Mouse (Mus musculus): ENCODE data around the gene Cpe.

Cpe gene

DNA sequence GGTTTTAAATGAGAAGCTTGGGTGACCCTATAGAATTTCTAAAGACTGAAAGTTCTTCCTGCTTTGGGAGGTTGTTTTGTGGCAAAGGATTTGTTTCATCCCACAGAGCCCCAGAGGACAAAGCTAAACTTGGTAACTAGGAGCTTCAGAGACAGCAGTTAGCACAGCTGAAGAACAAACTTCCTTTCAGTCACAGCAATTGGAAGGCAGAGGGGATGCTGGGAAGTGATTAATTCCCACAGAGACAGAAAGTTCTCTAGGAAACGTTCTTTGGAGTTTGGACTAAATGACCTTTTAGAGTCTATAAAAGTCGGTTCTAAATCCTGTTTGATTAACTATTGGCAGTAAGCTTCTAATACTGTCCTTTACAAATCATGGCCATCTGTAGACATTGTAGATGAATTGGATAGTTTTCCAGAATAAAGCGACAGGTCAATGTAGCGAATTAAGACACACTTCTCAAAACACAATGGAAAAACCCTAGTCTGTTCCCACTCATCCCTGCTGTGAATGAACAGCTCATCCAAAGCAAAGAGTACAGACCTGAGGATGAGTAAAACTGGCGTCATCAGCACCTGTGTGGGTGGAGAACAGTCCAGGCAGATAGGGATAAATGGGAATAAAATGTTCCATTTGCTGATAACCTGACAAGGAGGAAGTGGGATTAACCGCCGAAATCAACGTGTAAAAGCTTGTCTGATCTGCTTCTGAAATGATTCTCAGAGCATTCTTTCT lies 58.6 kb downstream of the Cpe start:
- DNase-seq (ENCODE audit: low read depth, low spot score), result peak; percentile 45

DNA sequence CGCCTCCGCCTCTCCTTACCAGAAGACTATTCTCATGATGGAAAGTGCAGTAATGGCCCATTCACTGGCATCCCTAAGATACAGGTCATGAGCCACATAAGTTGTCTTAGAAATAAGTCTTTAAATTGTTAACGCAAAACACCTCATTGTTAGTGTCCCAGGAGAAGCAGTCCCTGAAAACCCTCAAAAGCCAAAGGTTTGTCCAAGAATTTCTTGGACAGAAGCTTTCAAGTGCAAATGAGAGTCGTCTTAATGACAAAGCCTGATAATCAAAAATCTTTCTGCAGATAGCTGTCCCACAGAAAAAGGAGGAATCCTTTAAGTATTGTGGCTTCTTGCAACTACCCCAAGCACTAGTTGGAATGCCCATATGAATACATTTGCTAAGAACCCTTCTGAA lies 60.7 kb downstream of the Cpe start:
- peak; percentile 67 for DNase-seq (ENCODE audit: low read depth, low spot score)

DNA sequence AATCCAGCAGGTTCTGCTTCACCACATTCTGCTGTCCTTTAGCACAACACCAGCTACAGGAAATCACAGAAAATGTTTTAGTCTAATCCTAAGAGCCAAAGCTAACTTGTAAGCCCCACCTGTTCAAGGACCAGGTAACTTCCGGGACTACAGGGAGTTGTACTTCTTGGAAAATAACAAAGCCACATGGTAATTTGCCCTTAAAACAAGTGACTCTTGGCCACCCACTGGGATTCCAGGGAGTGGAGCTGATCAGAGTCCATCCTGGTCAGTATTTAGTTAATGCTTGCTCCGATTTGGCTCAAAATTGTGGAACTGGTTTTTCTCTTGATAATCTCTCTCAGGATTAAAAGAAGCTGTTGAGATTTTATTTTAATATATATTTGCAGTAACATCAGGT lies 61.1 kb downstream of the Cpe start:
- peak; percentile 84 for DNase-seq (ENCODE audit: low read depth, low spot score)

DNA sequence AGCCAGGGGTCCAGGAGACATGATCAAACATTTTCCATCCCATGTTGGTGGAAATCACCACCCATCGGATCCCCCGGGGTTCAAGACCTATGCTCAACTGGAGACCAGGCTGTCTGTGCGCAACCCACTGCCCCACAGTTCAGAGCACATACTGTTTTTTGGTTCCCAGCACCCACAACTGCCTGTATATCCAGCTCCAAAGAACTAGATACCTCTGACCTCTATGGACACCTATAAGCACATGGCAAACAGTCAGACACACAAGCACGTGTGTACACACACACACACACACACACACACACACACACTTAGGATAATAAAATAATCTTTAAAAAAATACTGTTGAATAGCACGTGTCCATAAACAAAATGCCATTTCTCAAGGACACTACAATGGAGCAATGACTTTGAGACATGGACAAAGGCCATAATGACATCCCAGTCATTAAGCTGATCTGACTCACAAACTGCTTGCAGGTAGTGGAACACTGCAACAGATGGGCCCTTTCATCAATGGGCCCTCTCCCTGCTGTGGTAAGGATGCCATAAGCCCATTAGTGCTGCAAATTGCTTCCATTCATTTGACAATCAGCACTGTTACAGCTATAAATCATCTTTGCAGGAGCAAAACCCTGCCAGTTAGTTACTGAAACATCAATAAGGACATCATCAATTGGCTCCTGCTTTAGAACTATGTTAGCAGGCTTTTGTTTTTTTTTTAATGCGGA lies 63.7 kb downstream of the Cpe start:
- no peak for DNase-seq (ENCODE audit: low read depth, low spot score)

DNA sequence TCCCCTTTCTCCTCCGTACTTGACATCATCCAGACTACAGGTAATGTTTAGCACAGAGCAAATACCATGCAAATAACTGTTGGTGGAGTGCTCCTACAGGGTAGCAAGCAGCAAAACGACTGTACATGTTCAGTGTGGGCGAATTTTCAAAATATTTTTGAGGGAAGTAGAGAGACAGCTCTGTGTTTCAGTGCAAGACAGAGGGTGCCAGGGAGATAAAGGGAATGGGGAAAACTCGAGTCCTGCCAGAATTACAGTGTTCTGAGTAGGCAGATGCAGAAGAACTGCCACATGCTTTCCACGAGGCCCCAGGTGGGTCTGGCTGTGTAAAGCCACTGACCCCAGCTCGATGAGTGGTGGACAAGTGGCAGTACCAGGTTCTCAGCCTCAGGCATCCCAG lies 64.8 kb downstream of the Cpe start:
- no peak for DNase-seq (ENCODE audit: low read depth, low spot score)

DNA sequence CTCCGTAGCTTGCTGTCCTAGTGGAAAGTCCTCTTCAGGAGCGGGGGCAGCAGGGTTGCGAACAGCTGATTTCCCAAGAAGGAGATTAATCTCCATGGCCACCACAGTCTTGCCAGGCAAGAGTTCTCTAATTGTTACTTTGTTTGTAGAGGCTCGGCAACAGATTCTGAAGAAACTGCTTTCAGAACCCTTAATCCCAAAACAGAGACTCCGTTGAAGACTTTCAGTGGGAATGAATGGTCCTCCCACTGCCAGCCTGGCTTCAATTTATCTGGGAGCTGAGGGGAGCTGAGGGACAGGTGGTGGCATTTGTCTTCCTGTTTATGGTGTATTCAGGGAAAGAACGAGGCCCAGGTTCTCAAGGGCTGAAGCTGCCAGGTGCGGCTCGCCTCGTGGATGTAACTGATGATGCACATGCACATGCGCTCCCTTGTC lies 68.2 kb downstream of the Cpe start:
- no peak for DNase-seq (ENCODE audit: low read depth, low spot score)

DNA sequence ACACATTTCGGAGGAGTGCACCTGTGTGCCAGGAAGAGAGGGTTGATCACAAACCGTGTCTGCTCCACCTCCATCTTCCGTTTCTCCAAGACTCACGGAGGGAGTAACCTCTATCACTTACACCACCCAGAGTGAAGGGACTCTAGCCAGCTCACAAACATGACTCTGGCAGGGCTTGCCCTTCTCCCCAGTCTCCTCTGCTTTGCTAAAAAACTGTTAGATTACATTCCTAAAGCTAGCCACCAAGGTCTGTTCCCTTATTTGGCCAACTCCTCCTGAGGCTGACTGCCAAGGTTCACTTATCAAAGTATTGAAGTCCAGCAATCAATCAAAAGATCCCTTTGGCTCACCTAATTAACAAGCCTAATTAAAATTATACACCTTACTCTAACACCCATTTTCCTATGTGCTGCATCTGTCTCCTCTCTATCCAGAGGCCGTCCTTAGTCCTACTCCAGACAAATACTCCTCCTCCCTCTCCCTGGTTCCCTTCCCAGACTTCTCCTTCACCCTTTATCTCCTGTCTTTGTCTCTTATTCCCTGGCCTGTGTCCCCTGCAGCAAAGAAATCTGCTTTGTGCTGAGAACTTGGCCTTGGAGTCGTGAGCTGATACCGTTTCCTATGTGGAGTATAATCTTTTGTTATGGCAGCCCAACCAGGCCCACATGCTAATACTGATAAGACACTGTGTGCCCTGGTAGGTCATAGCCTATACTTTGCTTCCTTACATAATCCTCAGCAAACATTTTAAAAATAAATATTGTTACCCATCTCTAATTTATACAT lies 72.3 kb downstream of the Cpe start:
- DNase-seq (ENCODE audit: low read depth, low spot score), result no peak

DNA sequence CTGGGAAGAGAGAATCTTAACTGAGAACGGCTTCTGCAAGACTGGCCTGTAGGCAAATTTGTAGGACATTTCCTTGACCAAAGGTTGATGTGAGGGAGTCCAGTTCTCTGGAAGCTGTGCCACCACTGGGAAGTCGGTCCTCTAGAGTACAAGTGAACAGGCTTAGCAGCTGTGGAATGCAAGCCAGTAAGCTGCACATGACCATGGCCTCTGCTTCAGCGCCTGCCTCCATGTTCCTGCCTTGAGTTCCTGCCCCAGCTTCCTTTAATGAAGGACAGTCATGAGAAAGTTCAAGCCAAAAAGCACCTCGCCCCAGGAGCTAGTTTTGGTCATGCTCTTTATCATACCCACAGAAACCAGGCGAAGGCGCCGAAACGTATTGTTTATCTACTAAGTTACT lies 73.2 kb downstream of the Cpe start:
- no peak for DNase-seq (ENCODE audit: low read depth, low spot score)

DNA sequence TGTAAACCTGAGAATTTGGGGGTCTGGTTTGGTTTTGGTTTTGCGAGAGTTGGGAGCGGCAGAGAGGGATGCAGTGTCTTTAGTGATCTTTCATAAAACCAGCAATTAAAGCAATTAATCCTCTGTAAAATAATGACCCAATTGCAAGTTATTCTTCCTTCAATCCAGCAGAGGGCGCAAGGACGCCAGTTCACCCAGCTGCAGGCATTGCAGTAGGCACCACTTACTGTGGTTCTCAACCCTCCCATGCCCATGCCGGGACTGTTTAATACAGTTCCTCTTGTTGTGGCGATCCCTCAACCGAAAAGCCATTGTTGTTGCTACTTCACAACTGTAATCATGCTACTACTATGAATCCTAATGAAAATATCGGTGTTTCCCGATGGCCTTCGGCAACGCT lies 74.2 kb downstream of the Cpe start:
- peak; percentile 77 for DNase-seq (ENCODE audit: low read depth, low spot score)

DNA sequence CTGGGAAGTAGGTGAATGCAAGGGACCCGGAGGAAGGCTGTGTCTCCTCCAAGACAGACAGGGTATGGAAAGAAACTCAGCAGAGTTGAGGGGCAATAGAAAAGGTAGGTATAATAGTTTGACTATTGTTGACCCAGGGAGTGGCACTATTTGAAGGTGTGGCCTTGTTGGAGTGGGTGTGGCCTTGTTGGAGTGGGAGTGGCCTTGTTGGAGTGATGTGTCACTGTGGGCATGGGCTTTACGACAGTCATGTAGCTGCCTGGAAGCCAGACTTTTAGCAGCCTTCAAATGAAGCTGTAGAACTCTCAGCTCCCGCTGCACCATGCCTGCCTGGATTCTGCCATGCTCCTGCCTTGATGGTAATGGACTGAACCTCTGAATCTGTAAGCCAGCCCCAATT lies 76.3 kb downstream of the Cpe start:
- peak; percentile 71 for DNase-seq (ENCODE audit: low read depth, low spot score)

DNA sequence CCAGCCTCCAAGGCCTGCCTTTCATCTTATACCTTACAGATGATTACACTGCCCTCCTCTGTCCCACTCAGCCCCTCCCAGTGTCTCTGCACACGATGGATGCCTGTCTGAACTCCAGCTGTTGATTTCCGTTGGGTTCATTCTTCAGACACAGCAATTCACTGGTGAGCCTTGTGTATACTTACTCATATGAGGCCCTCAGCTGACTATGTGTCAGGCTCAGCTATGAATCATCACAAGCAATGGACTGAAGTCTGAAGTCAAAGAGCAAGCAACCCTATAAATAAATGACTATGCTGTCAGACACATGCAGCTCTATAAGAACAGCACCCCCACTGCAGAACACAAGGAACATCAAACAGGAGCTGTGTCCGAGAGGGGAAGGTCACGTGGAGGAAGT lies 77.4 kb downstream of the Cpe start:
- no peak for DNase-seq (ENCODE audit: low read depth, low spot score)

DNA sequence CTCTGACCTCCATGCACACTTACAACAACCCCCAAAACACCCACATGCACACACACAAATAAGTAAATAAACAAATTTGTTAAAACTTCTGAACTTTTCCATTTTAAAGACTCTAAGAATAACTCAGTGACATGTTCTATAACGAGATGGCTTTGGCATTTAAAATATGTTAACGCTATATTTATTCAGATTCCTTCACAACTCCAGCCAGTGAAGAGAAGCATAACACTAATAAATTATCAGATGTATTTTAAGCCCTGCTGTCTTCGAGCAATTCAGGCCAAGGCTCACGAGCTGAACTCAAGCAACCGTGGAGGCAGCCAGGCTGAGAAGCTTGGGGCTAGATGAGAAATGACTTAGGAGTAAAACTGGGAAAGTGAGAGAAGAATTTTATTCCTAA lies 79.2 kb downstream of the Cpe start:
- DNase-seq (ENCODE audit: low read depth, low spot score), result no peak

DNA sequence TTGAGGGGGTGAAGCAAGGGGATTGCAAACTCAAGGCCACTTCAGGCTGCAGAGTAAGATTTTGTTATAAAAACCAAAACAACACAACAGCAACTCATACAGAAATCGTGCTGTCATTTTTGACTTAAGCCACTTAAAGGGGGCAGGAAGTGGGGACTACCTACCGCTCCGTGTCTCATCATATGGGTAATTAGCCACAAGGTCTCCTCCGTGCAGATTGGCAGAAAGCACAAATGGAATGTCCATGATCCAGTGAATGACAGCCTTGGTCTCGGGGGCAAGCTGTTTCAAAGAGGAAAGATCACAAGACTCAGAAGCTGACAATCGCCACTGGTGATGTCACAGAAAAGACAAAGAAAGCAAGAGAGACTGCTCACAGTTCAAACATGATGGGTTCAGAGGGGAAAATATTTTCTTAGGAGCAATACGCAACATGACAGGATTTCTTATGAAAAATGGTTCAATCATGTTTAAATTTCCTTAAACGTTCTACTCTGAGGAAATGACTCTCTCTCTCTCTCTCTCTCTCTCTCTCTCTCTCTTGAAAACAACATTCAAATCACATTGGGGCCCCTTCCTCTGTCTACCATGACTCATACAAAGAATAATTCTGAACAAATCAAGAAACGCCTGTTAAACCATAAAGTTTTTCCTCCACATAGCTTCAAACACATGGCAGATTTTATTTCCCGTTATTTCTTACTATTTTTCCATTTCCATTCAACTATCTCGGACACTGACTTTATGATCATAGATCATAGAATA lies 81.5 kb downstream of the Cpe start:
- DNase-seq (ENCODE audit: low read depth, low spot score), result no peak

DNA sequence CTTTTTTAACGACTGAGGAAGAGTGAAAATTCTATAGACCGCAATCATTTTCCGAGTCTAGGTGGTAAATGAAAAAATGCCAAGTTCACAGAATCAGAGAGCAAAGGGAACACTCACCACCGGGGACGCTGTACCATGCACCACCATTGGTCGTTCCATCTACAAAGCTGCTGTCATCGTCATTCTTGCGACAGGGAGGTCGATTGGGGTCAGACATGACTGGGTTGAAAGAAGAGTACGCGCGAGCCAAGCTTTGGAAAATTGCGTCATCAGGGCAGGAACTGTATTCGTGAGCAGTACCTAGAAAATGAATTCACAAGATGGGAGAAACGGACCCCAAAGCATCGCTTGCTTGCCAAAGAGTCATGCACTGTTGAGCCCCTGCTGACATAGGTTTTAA lies 83.9 kb downstream of the Cpe start:
- DNase-seq (ENCODE audit: low read depth, low spot score), result peak; percentile 10

DNA sequence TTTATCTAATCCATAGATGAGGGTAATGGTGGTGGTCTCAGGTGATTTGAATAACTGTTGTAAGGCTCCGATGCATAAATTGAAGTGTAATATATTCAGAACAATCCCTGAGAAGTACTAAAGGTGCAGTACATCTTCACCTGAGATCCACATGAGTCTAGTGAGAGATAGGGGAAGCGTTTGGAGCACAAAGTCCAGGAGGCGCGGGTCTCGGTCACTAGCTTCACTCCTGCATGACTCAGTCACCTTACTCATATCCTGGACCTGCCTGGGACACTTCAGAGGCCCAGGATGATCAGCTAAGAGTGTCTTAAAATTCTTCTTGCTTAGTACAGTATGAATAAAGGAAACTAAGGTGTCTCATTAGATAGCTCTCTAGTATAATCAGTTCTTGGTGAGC lies 86.8 kb downstream of the Cpe start:
- no peak for DNase-seq (ENCODE audit: low read depth, low spot score)

DNA sequence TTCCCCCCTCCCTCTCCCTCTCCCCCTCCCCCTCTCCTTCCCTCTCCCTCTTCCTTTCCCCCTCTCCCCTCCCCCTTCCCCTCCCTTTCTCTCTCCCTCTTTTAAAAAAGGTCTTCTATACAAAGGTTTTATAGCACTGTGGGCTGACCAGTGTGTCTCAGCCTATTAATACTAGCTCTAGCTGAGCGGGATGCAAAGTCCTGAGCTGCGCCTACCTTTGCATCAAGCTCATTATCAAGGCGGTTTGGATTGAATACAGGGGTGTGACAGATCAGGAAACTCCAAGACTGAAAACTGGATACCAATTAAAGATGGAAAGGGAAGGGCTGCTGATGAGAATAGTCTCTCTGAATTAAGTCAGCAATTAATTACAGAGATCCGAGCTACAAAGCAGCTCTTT lies 94.6 kb downstream of the Cpe start:
- DNase-seq (ENCODE audit: low read depth, low spot score), result peak; percentile 46

DNA sequence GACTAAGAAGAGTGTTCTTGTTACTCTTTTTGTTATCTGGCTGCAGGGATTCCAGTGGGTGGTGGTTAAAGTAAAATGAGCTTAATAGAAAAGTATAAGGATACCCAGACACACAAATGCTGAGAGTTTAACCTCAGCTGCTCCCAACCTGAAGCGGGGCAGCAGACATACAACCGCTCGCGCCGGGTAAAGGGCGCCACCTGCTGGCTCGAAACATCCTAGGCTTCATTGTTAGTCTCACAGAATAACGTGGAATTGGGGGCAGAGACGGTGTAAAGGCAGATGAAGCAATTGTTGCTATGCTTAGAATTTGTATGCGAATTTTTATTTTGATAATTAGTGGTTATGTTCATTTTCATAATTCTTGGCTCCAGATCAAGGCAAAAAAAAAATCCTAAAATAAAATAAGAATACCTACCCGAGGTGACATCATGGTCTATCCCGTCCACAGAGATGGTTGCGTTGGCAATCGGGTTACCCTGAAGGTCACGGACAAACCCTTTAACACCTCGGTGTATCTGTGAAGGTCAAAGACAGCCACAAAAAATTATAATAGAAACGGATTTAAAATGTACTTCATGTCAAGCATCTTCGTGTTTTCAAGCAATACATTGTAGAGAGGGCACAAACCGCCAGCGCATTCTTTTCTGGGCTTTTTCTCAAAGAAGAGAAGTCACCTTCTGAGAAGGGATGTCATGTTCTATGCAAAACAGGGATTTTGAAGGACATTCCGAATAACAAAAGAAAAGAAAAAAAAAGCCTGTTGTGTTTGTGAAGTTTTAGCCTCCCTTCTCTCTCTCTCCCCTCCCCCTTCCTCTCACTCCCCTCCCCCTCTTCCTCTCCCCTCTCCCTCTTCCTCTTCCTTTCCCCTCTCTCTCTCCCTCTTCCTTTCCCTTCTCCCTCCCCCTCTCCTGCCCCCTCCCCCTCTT lies 95.5 kb downstream of the Cpe start:
- peak; percentile 82 for DNase-seq (ENCODE audit: low read depth, low spot score)

DNA sequence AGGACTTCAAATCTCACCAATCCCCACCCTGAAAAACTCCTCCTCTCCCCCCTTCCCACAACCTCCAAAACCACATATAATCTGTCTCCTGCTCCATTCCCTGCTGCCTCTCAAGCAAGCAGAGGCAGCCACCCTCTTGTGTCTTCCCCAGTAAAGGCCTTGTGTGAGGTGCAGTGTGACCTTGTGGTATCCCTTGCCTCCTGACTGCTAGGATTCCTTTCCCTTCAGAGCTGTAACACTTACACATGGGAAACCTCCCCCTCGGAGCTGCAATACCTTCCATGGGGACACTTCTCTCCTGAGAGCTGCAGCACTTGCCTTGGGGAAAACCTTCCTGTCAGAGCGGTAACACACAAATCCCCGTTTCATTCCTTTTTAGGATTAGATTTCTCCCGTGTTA lies 96.5 kb downstream of the Cpe start:
- no peak for DNase-seq (ENCODE audit: low read depth, low spot score)

DNA sequence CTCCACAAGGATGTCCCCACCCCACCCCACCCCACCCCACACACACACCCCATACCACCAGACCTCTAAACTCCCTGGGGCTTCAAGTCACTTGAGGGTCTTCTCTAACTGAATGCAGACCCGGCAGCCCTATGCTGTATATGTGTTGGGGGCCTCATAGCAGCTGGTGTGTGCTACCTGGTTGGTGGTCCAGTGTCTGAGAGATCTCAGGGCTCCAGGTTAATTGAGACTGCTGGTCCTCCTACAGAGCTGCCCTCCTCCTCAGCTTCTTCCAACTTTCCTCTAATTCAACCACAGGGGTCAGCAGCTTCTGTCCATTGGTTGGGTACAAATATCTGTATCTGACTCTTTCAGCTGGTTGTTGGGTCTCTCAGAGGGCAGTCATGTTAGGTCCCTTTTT lies 102.4 kb downstream of the Cpe start:
- no peak for DNase-seq (ENCODE audit: low read depth, low spot score)

DNA sequence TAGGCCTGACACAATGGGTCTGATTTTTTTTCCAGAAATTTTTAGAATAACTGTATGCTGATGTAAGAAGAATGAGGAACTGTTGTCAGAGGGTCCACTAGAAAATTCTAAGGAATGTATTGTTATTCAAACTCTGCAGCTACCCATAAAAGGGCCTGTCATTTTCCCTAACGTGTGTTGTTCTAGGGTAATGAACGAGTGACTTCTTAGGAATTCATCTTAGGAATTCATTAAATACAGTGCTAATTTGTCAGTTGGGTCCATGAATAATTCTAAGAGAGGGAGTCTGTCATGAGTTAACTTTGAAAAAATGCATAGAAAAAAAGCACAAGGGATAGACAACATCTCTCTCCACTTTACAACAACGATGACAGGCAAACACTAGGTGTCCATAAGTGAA lies 110.0 kb downstream of the Cpe start:
- peak; percentile 14 for DNase-seq (ENCODE audit: low read depth, low spot score)

DNA sequence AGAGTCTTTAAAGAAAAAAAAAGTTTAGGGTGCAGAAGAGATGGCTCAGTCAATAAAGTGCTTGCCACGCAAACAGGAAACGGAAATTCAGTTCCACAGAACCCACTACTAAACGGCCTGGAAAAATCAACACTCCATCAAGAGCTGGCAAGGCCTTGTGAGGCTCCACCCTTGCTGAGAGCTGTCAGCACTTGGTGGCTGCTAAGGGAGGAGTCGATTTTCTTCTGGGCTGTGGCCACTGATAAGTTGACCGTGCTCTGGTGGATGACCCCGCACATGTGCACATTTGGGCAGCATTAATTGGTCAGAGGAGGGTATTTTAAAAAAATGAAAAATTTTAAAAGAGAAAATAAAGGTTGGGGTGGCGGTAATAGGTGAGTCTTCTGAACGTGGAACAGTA lies 114.6 kb downstream of the Cpe start:
- no peak for DNase-seq (ENCODE audit: low read depth, low spot score)
